Mouse (Mus musculus) c-Kit-negative CD71-positive TER-119-positive erythroid progenitor cells, embryonic 14.5 days (primary cell): ENCODE measurements around the gene Taok2.

Source experiments
- DNase-seq: peaks from one replicate; pipeline ENCODE4 v3.0.0-alpha.2; 2013; ENCODE audit warnings: low read depth, low spot score

The Taok2 gene

GRCm38 (mm10) chr7:126831539-126831938, 53.0 kb downstream of the Taok2 start, which contains the start of gene 4930451I11Rik:
4930451I11Rik (minus strand) TSS chr7:126831639.
- DNase-seq, result no peak

- no peak for DNase-seq
Measured at GRCm38 (mm10) chr7:126825952-126826351, 58.6 kb downstream of the Taok2 start.

GRCm38 (mm10) chr7:126825403-126825802, 59.1 kb downstream of the Taok2 start:
- DNase-seq, result no peak

- DNase-seq, result no peak
Measured at GRCm38 (mm10) chr7:126823940-126824339, 60.6 kb downstream of the Taok2 start.

- no peak for DNase-seq
Measured at GRCm38 (mm10) chr7:126823202-126823711, 61.2 kb downstream of the Taok2 start.

- DNase-seq, result no peak
Measured at GRCm38 (mm10) chr7:126822741-126823140, 61.8 kb downstream of the Taok2 start.

GRCm38 (mm10) chr7:126821835-126822511, 62.5 kb downstream of the Taok2 start:
- DNase-seq, result peak; percentile 63

- DNase-seq, result no peak
Measured at GRCm38 (mm10) chr7:126818818-126819217, 65.7 kb downstream of the Taok2 start.

GRCm38 (mm10) chr7:126817595-126817994, 66.9 kb downstream of the Taok2 start:
- no peak for DNase-seq

- DNase-seq, result no peak
Measured at GRCm38 (mm10) chr7:126816494-126816893, 68.0 kb downstream of the Taok2 start.

GRCm38 (mm10) chr7:126815726-126816222, 68.7 kb downstream of the Taok2 start:
- DNase-seq, result no peak
